Mouse (Mus musculus) neural tube, embryonic 13.5 days (tissue): ENCODE measurements around the gene Capn9. TPM values are rescaled to one million over a fixed set of nuclear protein-coding genes. Genes with fewer than 3 reads are reported as not detected.

Experiments
- ATAC-seq: fragments of 200-750 bp; cut with Nextera tagmentation; 2 replicates; pipeline ENCODE4 v1.8.0; 2017; ENCODE audit warnings: low read depth, mild to moderate bottlenecking, moderate TSS enrichment, moderate library complexity
- H3K27ac ChIP-seq: fragments of 300-500 bp; sonication (generic); replicated peaks from 2 replicates; pipeline ENCODE4 v1.5.1; 2015; ENCODE audit warnings: moderate library complexity, mild to moderate bottlenecking, inconsistent platforms
- H3K27me3 ChIP-seq: fragments of 300-500 bp; sonication (generic); 2 replicates; pipeline ENCODE4 v1.6.1; 2015; ENCODE audit warnings: mild to moderate bottlenecking, inconsistent platforms
- H3K36me3 ChIP-seq: fragments of 300-500 bp; sonication (generic); 2 replicates; pipeline ENCODE4 v1.6.1; 2015; ENCODE audit warnings: mild to moderate bottlenecking, inconsistent platforms
- H3K4me1 ChIP-seq: fragments of 300-500 bp; sonication (generic); replicated peaks from 2 replicates; pipeline ENCODE4 v1.6.1; 2015; ENCODE audit warnings: inconsistent platforms
- H3K4me2 ChIP-seq: fragments of 300-500 bp; sonication (generic); 2 replicates; pipeline ENCODE4 v1.6.1; 2015; ENCODE audit warnings: inconsistent platforms, mild to moderate bottlenecking, moderate library complexity
- H3K4me3 ChIP-seq: fragments of 300-500 bp; sonication (generic); 2 replicates; pipeline ENCODE4 v1.5.1; 2015; ENCODE audit warnings: mild to moderate bottlenecking, inconsistent platforms
- H3K9ac ChIP-seq: fragments of 300-500 bp; sonication (generic); 2 replicates; pipeline ENCODE4 v1.6.1; 2015; ENCODE audit warnings: moderate library complexity, mild to moderate bottlenecking, inconsistent platforms
- H3K9me3 ChIP-seq: fragments of 300-500 bp; sonication (generic); 2 replicates; pipeline ENCODE4 v1.6.1; 2016; ENCODE audit warnings: inconsistent platforms
- WGBS: fragments of 180-500 bp; shearing (Covaris S2); methylation state at CpG from one replicate; pipeline ENCODE4 v1.1.7; 2015; 5-methylcytosine and 5-hydroxymethylcytosine counted together
- polyA plus RNA-seq: library from polyadenylated mRNA; unstranded; fragments of >200 nt; fragmentation: Nextera tagmentation; extraction: Ambion mirVana; gene quantifications from 2 replicates; pipeline ENCODE4 v1.2.1, GENCODE M21; 2015

Capn9 gene
- polyA plus RNA-seq, 1 experiment from 2014 or later: 0.63 TPM

DNA sequence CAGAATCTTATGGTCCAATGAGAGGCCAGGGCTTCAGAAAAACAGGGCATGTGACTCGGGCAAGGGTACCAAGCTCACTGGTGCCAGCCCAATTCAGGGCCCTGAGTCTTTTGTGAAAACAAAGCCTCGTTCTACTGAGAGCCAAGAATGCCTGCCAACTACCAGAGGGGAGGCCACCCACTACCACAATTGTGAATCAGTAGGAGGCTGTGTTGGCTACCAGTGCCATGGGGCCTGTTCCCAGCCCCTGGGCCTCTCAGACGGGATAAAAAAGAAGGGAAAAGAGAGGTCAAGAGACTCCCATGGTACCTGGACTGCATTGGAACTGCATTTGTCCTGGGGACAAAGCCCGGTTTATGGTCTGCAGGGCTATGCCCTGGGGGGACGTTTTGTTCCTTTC lies 45.3 kb downstream of the Capn9 start:
- Histone ChIP-seq H3K36me3 (no peaks in the 10 kb centered on the region), H3K9ac (no peak overlapping the region), H3K27me3 (peaks cover 6% of the 10 kb centered on the region), H3K4me3 (no peak overlapping the region), H3K9me3 (no peaks in the 10 kb centered on the region), H3K4me2 (no peak overlapping the region), H3K4me1 (peaks cover 26% of the 10 kb centered on the region), H3K27ac (peak overlapping the region; percentile 74)
- 38% methylated on average over 5 of the region's 5 CpGs for WGBS
- peak; percentile 65 for ATAC-seq

DNA sequence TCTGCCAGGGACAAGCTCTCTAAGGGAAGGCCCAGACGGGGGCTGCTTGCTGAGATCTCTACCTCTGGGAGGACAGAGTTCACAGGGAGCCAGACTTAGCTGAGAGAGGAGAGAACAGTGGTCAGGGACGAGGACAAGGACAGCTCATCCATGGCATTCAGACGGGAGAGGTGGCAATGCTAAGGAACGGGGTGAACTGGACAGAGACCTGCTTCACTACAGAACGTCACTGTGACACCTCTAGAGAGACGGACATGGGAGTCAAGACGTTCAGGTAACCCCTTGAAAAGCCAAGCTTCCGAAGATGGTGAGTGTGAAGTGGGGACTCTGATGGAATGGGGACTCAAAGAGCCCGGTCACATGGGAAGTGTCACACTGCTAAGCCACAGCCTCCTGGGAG lies 50.3 kb downstream of the Capn9 start:
- no peak overlapping the region for H3K4me3 ChIP-seq
- peaks cover 12% of the 10 kb centered on the region; the same call in 1 of the 2 replicates for H3K4me1 ChIP-seq
- no peaks in the 10 kb centered on the region for H3K9me3 ChIP-seq
- H3K27me3 ChIP-seq: no peaks in the 10 kb centered on the region
- no peak overlapping the region for H3K9ac ChIP-seq
- ATAC-seq: no peak
- H3K27ac ChIP-seq: no peak overlapping the region
- no peaks in the 10 kb centered on the region for H3K36me3 ChIP-seq
- no peak overlapping the region for H3K4me2 ChIP-seq
- 85% methylated on average over 9 of the region's 9 CpGs for WGBS

DNA sequence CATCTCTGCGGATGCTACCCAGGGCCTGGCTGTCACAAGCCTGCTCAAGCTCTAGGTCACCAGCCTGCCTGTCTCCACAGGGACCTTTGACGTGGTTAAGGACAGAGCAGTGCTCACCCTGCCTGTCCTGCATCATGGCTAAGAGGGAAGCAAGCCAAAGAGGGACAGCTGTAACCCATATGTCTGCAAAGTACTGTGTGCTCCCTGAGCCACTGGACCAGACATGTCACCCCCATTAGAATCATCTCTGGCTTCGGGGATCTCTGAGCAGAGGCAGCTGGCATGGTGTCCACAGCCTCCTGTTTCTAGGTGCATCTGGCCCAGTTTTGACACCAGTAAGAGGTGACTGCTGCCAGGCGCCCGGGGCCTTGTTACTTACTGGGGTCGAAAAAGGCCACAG lies 54.6 kb downstream of the Capn9 start:
- H3K36me3 ChIP-seq: peaks cover 5% of the 10 kb centered on the region; the same call in 1 of the 2 replicates
- no peak overlapping the region for H3K4me3 ChIP-seq
- H3K9me3 ChIP-seq: no peaks in the 10 kb centered on the region
- H3K9ac ChIP-seq: no peak overlapping the region
- ATAC-seq: no peak
- H3K27me3 ChIP-seq: no peaks in the 10 kb centered on the region
- no peaks in the 10 kb centered on the region for H3K4me1 ChIP-seq
- no peak overlapping the region for H3K27ac ChIP-seq
- WGBS: 82% methylated on average over 6 of the region's 6 CpGs
- no peak overlapping the region for H3K4me2 ChIP-seq

- ATAC-seq: no peak
- WGBS: 79% methylated on average over 4 of the region's 4 CpGs
- Histone ChIP-seq H3K4me3 (no peak overlapping the region), H3K27me3 (no peaks in the 10 kb centered on the region), H3K36me3 (peaks cover 9% of the 10 kb centered on the region), H3K9ac (no peak overlapping the region), H3K9me3 (no peaks in the 10 kb centered on the region), H3K4me1 (no peaks in the 10 kb centered on the region), H3K4me2 (no peak overlapping the region), H3K27ac (no peak overlapping the region)
These were observed 55.0 kb downstream of the Capn9 start for GRCm38 (mm10) chr8:124630891-124631290.

DNA sequence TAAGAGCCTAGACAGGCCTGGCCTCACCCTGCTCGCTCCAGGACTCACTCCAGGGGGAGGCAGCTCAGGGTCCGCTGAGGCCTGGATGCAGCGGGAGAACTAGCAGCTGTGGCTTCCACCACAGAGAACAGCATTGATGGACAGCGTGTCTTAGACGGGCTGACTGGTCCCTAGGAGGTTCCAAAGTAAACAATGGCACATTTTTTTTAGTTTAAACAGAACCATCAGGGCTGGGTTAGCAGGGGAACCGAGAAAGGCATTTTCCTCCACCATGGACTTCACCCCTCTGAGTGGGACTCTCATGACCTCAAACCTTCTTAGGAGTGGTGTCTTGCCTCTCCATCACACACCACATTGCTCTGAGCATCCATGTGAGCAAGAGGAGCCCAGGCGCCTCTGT lies 56.1 kb downstream of the Capn9 start:
- no peaks in the 10 kb centered on the region for H3K4me1 ChIP-seq
- WGBS: 59% methylated on average over 7 of the region's 7 CpGs
- no peak overlapping the region for H3K4me3 ChIP-seq
- H3K27ac ChIP-seq: no peak overlapping the region
- no peaks in the 10 kb centered on the region for H3K27me3 ChIP-seq
- no peak overlapping the region for H3K9ac ChIP-seq
- ATAC-seq: no peak
- H3K9me3 ChIP-seq: no peaks in the 10 kb centered on the region
- H3K4me2 ChIP-seq: no peak overlapping the region
- peaks cover 20% of the 10 kb centered on the region for H3K36me3 ChIP-seq

DNA sequence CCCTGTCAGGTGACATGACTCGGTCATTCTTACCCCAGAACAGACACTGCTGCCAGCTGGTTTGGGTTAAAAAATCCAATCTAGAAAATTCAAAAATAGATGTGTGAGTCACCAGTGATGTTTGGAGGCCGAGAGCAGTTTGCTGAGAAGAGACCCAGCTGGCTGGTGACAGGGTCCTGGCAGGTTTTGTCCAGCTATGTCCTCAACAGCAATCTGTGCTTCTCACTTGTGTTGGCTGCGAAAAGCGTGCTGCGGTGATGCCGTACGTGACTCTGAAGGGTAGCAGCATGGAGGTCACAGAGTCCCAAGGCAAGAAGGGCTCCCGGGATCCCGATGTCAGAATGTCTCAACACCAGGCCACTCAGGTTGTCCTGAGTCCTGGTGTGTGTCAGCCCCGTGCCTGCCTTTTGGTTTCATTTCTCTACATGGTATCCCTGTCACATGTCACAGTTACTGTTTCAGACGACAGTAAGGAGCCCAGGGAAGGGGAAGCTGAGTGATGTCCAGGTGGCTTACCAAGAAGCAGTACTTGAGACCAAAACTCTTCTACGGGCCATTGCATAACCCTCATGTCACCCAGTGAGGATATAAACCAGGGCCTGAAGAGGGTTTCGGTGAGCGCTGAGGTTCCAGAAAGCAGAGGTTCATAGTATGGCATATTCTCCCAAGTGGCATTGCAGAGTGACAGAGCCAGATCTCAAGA lies 57.2 kb downstream of the Capn9 start:
- no peaks in the 10 kb centered on the region for H3K27me3 ChIP-seq
- H3K4me1 ChIP-seq: no peaks in the 10 kb centered on the region
- H3K9me3 ChIP-seq: no peaks in the 10 kb centered on the region
- WGBS: 90% methylated on average over 14 of the region's 14 CpGs
- H3K36me3 ChIP-seq: peaks cover 32% of the 10 kb centered on the region
- H3K4me3 ChIP-seq: no peak overlapping the region
- no peak overlapping the region for H3K4me2 ChIP-seq
- H3K27ac ChIP-seq: no peak overlapping the region
- no peak for ATAC-seq
- no peak overlapping the region for H3K9ac ChIP-seq

DNA sequence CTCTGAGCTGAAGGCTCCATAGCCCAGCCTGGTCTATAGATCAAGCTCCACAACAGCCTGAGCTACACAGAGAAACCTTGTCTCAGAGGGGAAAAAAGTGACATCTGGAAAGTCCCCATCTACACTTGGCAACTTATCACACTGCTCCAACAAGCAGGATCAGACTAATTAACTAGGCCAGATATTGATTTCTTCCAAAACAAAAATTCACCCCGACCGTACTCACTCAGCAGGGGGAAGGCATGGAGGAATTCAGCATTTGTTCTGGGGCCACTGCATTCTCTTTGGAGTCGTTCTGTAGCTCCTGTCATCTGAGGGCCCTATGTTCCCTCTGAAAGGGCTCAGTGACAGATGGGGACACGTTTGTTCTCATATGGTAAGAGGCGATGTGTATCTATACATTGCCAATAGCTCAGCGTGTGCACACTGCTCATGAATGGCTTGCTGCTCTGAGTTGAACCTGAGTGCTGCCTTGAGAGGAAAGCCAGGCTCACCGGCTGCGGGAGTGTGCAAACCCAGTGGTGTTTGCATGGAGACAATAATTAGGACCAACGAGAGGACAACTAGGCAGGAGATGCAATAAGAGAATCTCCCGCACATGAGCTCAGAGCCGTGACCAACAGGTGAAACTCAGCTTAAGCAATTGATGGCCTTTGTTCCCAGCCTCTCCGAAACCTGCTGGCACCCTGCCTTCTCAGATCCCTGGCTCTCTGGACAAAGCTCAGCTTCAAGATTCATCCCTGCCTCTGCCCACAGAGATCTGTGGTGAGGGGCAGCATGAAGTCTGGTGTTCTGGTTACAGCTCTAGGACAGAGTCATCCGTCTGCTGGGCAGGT lies 58.7 kb downstream of the Capn9 start:
- 77% methylated on average over 13 of the region's 13 CpGs for WGBS
- Histone ChIP-seq H3K9me3 (no peaks in the 10 kb centered on the region), H3K27me3 (no peaks in the 10 kb centered on the region), H3K9ac (no peak overlapping the region), H3K36me3 (peaks cover 47% of the 10 kb centered on the region), H3K4me2 (no peak overlapping the region), H3K4me3 (no peak overlapping the region), H3K4me1 (no peaks in the 10 kb centered on the region), H3K27ac (no peak overlapping the region)
- no peak for ATAC-seq

GRCm38 (mm10) chr8:124635247-124635502 lies 59.3 kb downstream of the Capn9 start:
- no peak for ATAC-seq
- WGBS: 84% methylated on average over 8 of the region's 8 CpGs
- H3K27ac ChIP-seq: no peak overlapping the region
- H3K9ac ChIP-seq: no peak overlapping the region
- H3K4me2 ChIP-seq: no peak overlapping the region
- H3K9me3 ChIP-seq: no peaks in the 10 kb centered on the region
- H3K4me3 ChIP-seq: no peak overlapping the region
- peaks cover 47% of the 10 kb centered on the region for H3K36me3 ChIP-seq
- no peaks in the 10 kb centered on the region for H3K27me3 ChIP-seq
- no peaks in the 10 kb centered on the region for H3K4me1 ChIP-seq

DNA sequence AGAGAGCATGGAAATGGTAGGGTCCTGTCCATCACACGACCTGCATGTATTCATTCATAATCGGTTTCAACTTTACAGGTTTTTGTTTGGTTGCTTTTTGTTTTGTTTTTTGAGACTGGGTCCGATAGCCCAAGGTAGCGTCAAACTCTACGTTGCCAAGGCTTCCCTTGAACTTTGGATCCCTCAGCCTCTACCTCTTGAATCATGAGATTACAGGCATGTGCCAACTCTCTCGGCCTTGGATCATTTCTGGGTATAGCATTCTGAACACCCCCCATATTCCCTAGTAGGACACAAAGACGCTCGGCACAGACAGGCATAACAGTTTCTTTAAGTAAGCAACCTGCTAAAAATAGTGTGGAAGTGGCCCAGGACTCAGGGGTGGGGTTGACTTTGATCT lies 65.7 kb downstream of the Capn9 start:
- no peak for ATAC-seq
- no peak overlapping the region for H3K4me3 ChIP-seq
- no peak overlapping the region for H3K9ac ChIP-seq
- no peaks in the 10 kb centered on the region for H3K27me3 ChIP-seq
- no peak overlapping the region for H3K4me2 ChIP-seq
- H3K9me3 ChIP-seq: no peaks in the 10 kb centered on the region
- 93% methylated on average over 8 of the region's 8 CpGs for WGBS
- H3K36me3 ChIP-seq: peaks cover 54% of the 10 kb centered on the region
- H3K27ac ChIP-seq: no peak overlapping the region
- peaks cover 28% of the 10 kb centered on the region for H3K4me1 ChIP-seq

GRCm38 (mm10) chr8:124643540-124644339 lies 67.8 kb downstream of the Capn9 start:
- peak; percentile 69 for ATAC-seq
- peak overlapping the region; percentile 29 for H3K4me2 ChIP-seq
- no peak overlapping the region for H3K4me3 ChIP-seq
- WGBS: 45% methylated on average over 18 of the region's 18 CpGs
- peak overlapping the region; percentile 41; the same call in 1 of the 2 replicates for H3K9ac ChIP-seq
- peaks cover 32% of the 10 kb centered on the region for H3K36me3 ChIP-seq
- H3K9me3 ChIP-seq: no peaks in the 10 kb centered on the region
- H3K27ac ChIP-seq: peak overlapping the region; percentile 81
- no peaks in the 10 kb centered on the region for H3K27me3 ChIP-seq
- peaks cover 38% of the 10 kb centered on the region for H3K4me1 ChIP-seq

DNA sequence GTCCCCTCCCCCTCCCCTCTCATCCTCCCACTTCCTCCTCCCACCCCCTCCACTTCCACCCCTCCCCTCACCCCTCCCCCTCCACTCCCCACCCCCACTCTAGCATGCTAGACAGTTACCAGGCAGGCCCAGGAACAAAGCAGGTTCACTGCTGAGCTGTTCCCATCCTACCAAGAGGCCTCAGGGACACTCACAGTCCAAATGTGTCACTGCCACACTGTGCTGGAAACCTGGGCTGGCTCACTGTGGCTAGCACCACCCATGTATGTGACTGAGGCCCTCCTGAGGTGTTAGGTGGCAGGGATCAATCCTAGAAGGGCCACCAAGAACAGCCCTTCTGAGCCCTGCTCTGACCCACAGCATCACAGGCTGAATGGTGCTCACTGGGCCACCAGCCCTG lies 72.4 kb downstream of the Capn9 start:
- ATAC-seq: no peak
- peaks cover 30% of the 10 kb centered on the region for H3K36me3 ChIP-seq
- H3K9me3 ChIP-seq: no peaks in the 10 kb centered on the region
- no peak overlapping the region for H3K9ac ChIP-seq
- no peaks in the 10 kb centered on the region for H3K27me3 ChIP-seq
- peaks cover 55% of the 10 kb centered on the region for H3K4me1 ChIP-seq
- H3K4me2 ChIP-seq: no peak overlapping the region
- H3K27ac ChIP-seq: peak overlapping the region; percentile 35; the same call in 1 of the 2 replicates
- H3K4me3 ChIP-seq: no peak overlapping the region

GRCm38 (mm10) chr8:124651776-124652175 lies 75.9 kb downstream of the Capn9 start:
- Histone ChIP-seq H3K9me3 (no peaks in the 10 kb centered on the region), H3K4me3 (no peak overlapping the region), H3K4me2 (no peak overlapping the region), H3K27me3 (no peaks in the 10 kb centered on the region), H3K36me3 (peaks cover 20% of the 10 kb centered on the region), H3K27ac (peak overlapping the region; percentile 9; the same call in 1 of the 2 replicates), H3K9ac (no peak overlapping the region), H3K4me1 (peaks cover 59% of the 10 kb centered on the region)
- ATAC-seq: no peak
- WGBS: 92% methylated on average over 20 of the region's 20 CpGs
